Mouse (Mus musculus) lung, embryonic 14.5 days (tissue): ENCODE data around the gene Zfp445. TPM values are rescaled to one million over a fixed set of nuclear protein-coding genes. Genes with fewer than 3 reads are reported as not detected.
A peak's percentile ranks its signal among the peaks of the same experiment; 100 is the strongest.

Experiments used
- ATAC-seq: fragments of 200-750 bp; cut with Nextera tagmentation; 2 replicates; pipeline ENCODE4 v1.8.0; 2017; ENCODE audit warnings: mild to moderate bottlenecking, moderate TSS enrichment, moderate library complexity; ENCODE audit not compliant: insufficient read depth
- DNase-seq: peaks from one replicate; pipeline ENCODE4 v3.0.0-alpha.2; 2015
- H3K27ac ChIP-seq: fragments of 300-500 bp; sonication (generic); 2 replicates; pipeline ENCODE4 v1.5.1; 2014; ENCODE audit warnings: low read depth, mild to moderate bottlenecking, moderate library complexity
- H3K27me3 ChIP-seq: fragments of 300-500 bp; sonication (generic); 2 replicates; pipeline ENCODE4 v1.6.1; 2014; ENCODE audit warnings: low read length, control low read depth; ENCODE audit not compliant: insufficient read depth
- H3K36me3 ChIP-seq: fragments of 300-500 bp; sonication (generic); 2 replicates; pipeline ENCODE4 v1.6.1; 2014; ENCODE audit warnings: control low read depth; ENCODE audit not compliant: insufficient read depth
- H3K4me1 ChIP-seq: fragments of 300-500 bp; sonication (generic); 2 replicates; pipeline ENCODE4 v1.6.1; 2014; ENCODE audit warnings: antibody characterized with exemption, control low read depth; ENCODE audit not compliant: insufficient read depth
- H3K4me2 ChIP-seq: fragments of 300-500 bp; sonication (generic); 2 replicates; pipeline ENCODE4 v1.6.1; 2014; ENCODE audit warnings: mild to moderate bottlenecking
- H3K4me3 ChIP-seq: fragments of 300-500 bp; sonication (generic); 2 replicates; pipeline ENCODE4 v1.5.1; 2014; ENCODE audit warnings: low read depth, low read length
- H3K9ac ChIP-seq: fragments of 300-500 bp; sonication (generic); 2 replicates; pipeline ENCODE4 v1.6.1; 2014
- H3K9me3 ChIP-seq: fragments of 300-500 bp; sonication (generic); 2 replicates; pipeline ENCODE4 v1.6.1; 2016; ENCODE audit warnings: low read depth, low read length, control low read depth
- CTCF ChIP-seq: IDR thresholded peaks from 2 replicates; pipeline ENCODE4 v1.5.1; 2016; ENCODE audit warnings: antibody characterized with exemption, low read depth
- WGBS: fragments of 180-500 bp; shearing (Covaris S2); extraction: QIAGEN DNeasy Blood & Tissue Kit; methylation state at CpG from one replicate; pipeline ENCODE4 v1.1.7; 2014; 5-methylcytosine and 5-hydroxymethylcytosine counted together
- polyA plus RNA-seq: library from polyadenylated mRNA; unstranded; fragments of >200 nt; fragmentation: Nextera tagmentation; extraction: Ambion mirVana; gene quantifications from 2 replicates; pipeline ENCODE4 v1.2.1, GENCODE M21; 2014

Zfp445 gene
- polyA plus RNA-seq, 1 experiment from 2014 or later: 71.0 TPM

GRCm38 (mm10) chr9:122814775-122815174 is 51.0 kb downstream of the Zfp445 start:
- H3K27ac ChIP-seq: no peak overlapping the region
- WGBS: 95% methylated on average over 2 of the region's 2 CpGs
- H3K9ac ChIP-seq: no peak overlapping the region
- H3K4me3 ChIP-seq: no peak overlapping the region
- no peaks in the 10 kb centered on the region for H3K27me3 ChIP-seq
- no peak for DNase-seq
- no peak for TF ChIP-seq CTCF
- no peak overlapping the region for H3K4me2 ChIP-seq
- H3K9me3 ChIP-seq: no peaks in the 10 kb centered on the region
- no peaks in the 10 kb centered on the region for H3K4me1 ChIP-seq
- H3K36me3 ChIP-seq: peaks cover 7% of the 10 kb centered on the region; the same call in 1 of the 2 replicates
- ATAC-seq: no peak

GRCm38 (mm10) chr9:122812386-122812785 is 53.4 kb downstream of the Zfp445 start:
- Histone ChIP-seq H3K9me3 (no peaks in the 10 kb centered on the region), H3K27ac (no peak overlapping the region), H3K4me1 (no peaks in the 10 kb centered on the region), H3K27me3 (no peaks in the 10 kb centered on the region), H3K4me2 (no peak overlapping the region), H3K36me3 (0 out of 2 replicates have a peak, but pooled peaks cover 3% of the 10 kb centered on the region), H3K9ac (no peak overlapping the region), H3K4me3 (no peak overlapping the region)
- ATAC-seq (no peak), DNase-seq (no peak)
- no peak for TF ChIP-seq CTCF
- WGBS: 79% methylated on average over 5 of the region's 5 CpGs

GRCm38 (mm10) chr9:122810212-122810611 is 55.6 kb downstream of the Zfp445 start:
- Histone ChIP-seq H3K4me1 (peaks cover 8% of the 10 kb centered on the region; the same call in 1 of the 2 replicates), H3K9me3 (no peaks in the 10 kb centered on the region), H3K27ac (no peak overlapping the region), H3K4me2 (no peak overlapping the region), H3K9ac (no peak overlapping the region), H3K27me3 (no peaks in the 10 kb centered on the region), H3K4me3 (no peak overlapping the region), H3K36me3 (0 out of 2 replicates have a peak, but pooled peaks cover 3% of the 10 kb centered on the region)
- DNase-seq: no peak
- WGBS: 89% methylated on average over 3 of the region's 3 CpGs
- ATAC-seq: no peak
- no peak for TF ChIP-seq CTCF

GRCm38 (mm10) chr9:122807186-122807585 is 58.6 kb downstream of the Zfp445 start:
- H3K9me3 ChIP-seq: no peaks in the 10 kb centered on the region
- no peak overlapping the region for H3K9ac ChIP-seq
- no peaks in the 10 kb centered on the region for H3K27me3 ChIP-seq
- H3K36me3 ChIP-seq: no peaks in the 10 kb centered on the region
- DNase-seq (no peak), ATAC-seq (no peak)
- WGBS: 93% methylated on average over 2 of the region's 2 CpGs
- peaks cover 8% of the 10 kb centered on the region; the same call in 1 of the 2 replicates for H3K4me1 ChIP-seq
- H3K4me3 ChIP-seq: no peak overlapping the region
- no peak overlapping the region for H3K4me2 ChIP-seq
- H3K27ac ChIP-seq: 0 out of 2 replicates have a peak overlapping the region, but pooled peaks have one; percentile 94
- TF ChIP-seq CTCF: no peak

- no peak; the same call in 1 of the 2 replicates for ATAC-seq
- H3K4me2 ChIP-seq: peak overlapping the region; percentile 88
- no peaks in the 10 kb centered on the region for H3K9me3 ChIP-seq
- no peaks in the 10 kb centered on the region for H3K27me3 ChIP-seq
- no peaks in the 10 kb centered on the region for H3K36me3 ChIP-seq
- DNase-seq: peak; percentile 52
- 10% methylated on average over 10 of the region's 10 CpGs for WGBS
- no peak for TF ChIP-seq CTCF
- peak overlapping the region; percentile 94 for H3K27ac ChIP-seq
- peaks cover 8% of the 10 kb centered on the region; the same call in 1 of the 2 replicates for H3K4me1 ChIP-seq
- H3K4me3 ChIP-seq: peak overlapping the region; percentile 61
- peak overlapping the region; percentile 71 for H3K9ac ChIP-seq
These were observed 59.9 kb downstream of the Zfp445 start for GRCm38 (mm10) chr9:122805845-122806341.

GRCm38 (mm10) chr9:122805053-122805844 is 60.6 kb downstream of the Zfp445 start, which contains the start of gene Tcaim:
Tcaim (plus strand) TSS chr9:122805539.
- no peaks in the 10 kb centered on the region for H3K9me3 ChIP-seq
- peak within 1 kb of the TSS; percentile 94 for H3K27ac ChIP-seq
- ATAC-seq: peak; percentile 98
- H3K4me3 ChIP-seq: peak within 1 kb of the TSS; percentile 61
- peaks cover 8% of the 10 kb centered on the region; the same call in 1 of the 2 replicates for H3K4me1 ChIP-seq
- no peak; the same call in 1 of the 2 replicates for TF ChIP-seq CTCF
- H3K27me3 ChIP-seq: no peaks in the 10 kb centered on the region
- H3K9ac ChIP-seq: peak within 1 kb of the TSS; percentile 71
- peak; percentile 93 for DNase-seq
- H3K4me2 ChIP-seq: peak within 1 kb of the TSS; percentile 88
- H3K36me3 ChIP-seq: no peaks in the 10 kb centered on the region
- 7% methylated on average over 42 of the region's 42 CpGs for WGBS

Other genes with a start within 250 kb of the Zfp445 start
- gene Topaz1, start 118.7 kb downstream of the Zfp445 start, polyA plus RNA-seq: 0.09 TPM in 1 of 2 replicates, not detected in the other
- gene Tcaim, start 60.5 kb downstream of the Zfp445 start, polyA plus RNA-seq: 5.7 and 6.6 TPM in 2 replicates
- 0.75 and 0.78 TPM in 2 replicates for gene Gm35549, start 22.0 kb downstream of the Zfp445 start, polyA plus RNA-seq
- 2.5 and 3.0 TPM in 2 replicates for gene Zkscan7, start 19.7 kb upstream of the Zfp445 start, polyA plus RNA-seq
- gene Zfp105, start 57.1 kb upstream of the Zfp445 start, polyA plus RNA-seq: 22.7 and 24.8 TPM in 2 replicates
- gene 1110059G10Rik, start 85.0 kb upstream of the Zfp445 start, polyA plus RNA-seq: 30.4 and 32.8 TPM in 2 replicates
- 80.5 and 82.9 TPM in 2 replicates for gene Kif15, start 85.0 kb upstream of the Zfp445 start, polyA plus RNA-seq
- gene Tmem42, start 155.3 kb upstream of the Zfp445 start, polyA plus RNA-seq: 15.4 and 16.8 TPM in 2 replicates
- gene Tgm4, start 168.7 kb upstream of the Zfp445 start, polyA plus RNA-seq: 0.20 and 0.34 TPM in 2 replicates
- 57.4 and 59.1 TPM in 2 replicates for gene Zdhhc3, start 247.2 kb upstream of the Zfp445 start, polyA plus RNA-seq
- gene Exosc7, start 247.2 kb upstream of the Zfp445 start, polyA plus RNA-seq: 123 and 132 TPM in 2 replicates